Mouse (Mus musculus) intestine, embryonic 15.5 days (tissue): ENCODE data around the gene Peli2. TPM values are rescaled to one million over a fixed set of nuclear protein-coding genes. Genes with fewer than 3 reads are reported as not detected.

Source experiments
- ATAC-seq: fragments of 200-750 bp; cut with Nextera tagmentation; 2 replicates; pipeline ENCODE4 v1.8.0; 2017; ENCODE audit warnings: moderate TSS enrichment, moderate library complexity
- H3K27ac ChIP-seq: fragments of 300-500 bp; sonication (generic); 2 replicates; pipeline ENCODE4 v1.5.1; 2015; ENCODE audit warnings: mild to moderate bottlenecking, inconsistent platforms
- H3K27me3 ChIP-seq: fragments of 300-500 bp; sonication (generic); replicated peaks from 2 replicates; pipeline ENCODE4 v1.6.1; 2015; ENCODE audit warnings: inconsistent platforms
- H3K36me3 ChIP-seq: fragments of 300-500 bp; sonication (generic); 2 replicates; pipeline ENCODE4 v1.6.1; 2015; ENCODE audit warnings: inconsistent platforms
- H3K4me1 ChIP-seq: fragments of 300-500 bp; sonication (generic); replicated peaks from 2 replicates; pipeline ENCODE4 v1.6.1; 2015; ENCODE audit warnings: inconsistent platforms
- H3K4me2 ChIP-seq: fragments of 300-500 bp; sonication (generic); replicated peaks from 2 replicates; pipeline ENCODE4 v1.6.1; 2015; ENCODE audit warnings: mild to moderate bottlenecking, inconsistent platforms
- H3K4me3 ChIP-seq: fragments of 300-500 bp; sonication (generic); replicated peaks from 2 replicates; pipeline ENCODE4 v1.5.1; 2015; ENCODE audit warnings: inconsistent platforms
- H3K9ac ChIP-seq: fragments of 300-500 bp; sonication (generic); 2 replicates; pipeline ENCODE4 v1.6.1; 2015; ENCODE audit warnings: inconsistent platforms
- H3K9me3 ChIP-seq: fragments of 300-500 bp; sonication (generic); 2 replicates; pipeline ENCODE4 v1.6.1; 2016; ENCODE audit warnings: inconsistent platforms
- WGBS: fragments of 180-500 bp; shearing (Covaris S2); methylation state at CpG from one replicate; pipeline ENCODE4 v1.1.7; 2015; 5-methylcytosine and 5-hydroxymethylcytosine counted together
- polyA plus RNA-seq: library from polyadenylated mRNA; unstranded; fragments of >200 nt; fragmentation: Nextera tagmentation; extraction: Ambion mirVana; gene quantifications from 2 replicates; pipeline ENCODE4 v1.2.1, GENCODE M21; 2015

Gene Peli2
- polyA plus RNA-seq, 1 experiment from 2014 or later = 5.3 TPM

- no peak overlapping the region for H3K27ac ChIP-seq
- H3K27me3 ChIP-seq = no peaks in the 10 kb centered on the region
- no peak overlapping the region for H3K9ac ChIP-seq
- no peak for ATAC-seq
- H3K4me2 ChIP-seq = no peak overlapping the region
- no peaks in the 10 kb centered on the region for H3K36me3 ChIP-seq
- H3K9me3 ChIP-seq = no peaks in the 10 kb centered on the region
- 0 out of 2 replicates have a peak, but pooled peaks cover 2% of the 10 kb centered on the region for H3K4me1 ChIP-seq
- no peak overlapping the region for H3K4me3 ChIP-seq
- 64% methylated on average over 4 of the region's 4 CpGs for WGBS
These were observed 22.5 kb downstream of the Peli2 start for GRCm38 (mm10) chr14:48143141-48143540.

- ATAC-seq = no peak
- H3K36me3 ChIP-seq = no peaks in the 10 kb centered on the region
- WGBS = 61% methylated on average over 17 of the region's 17 CpGs
- H3K9ac ChIP-seq = no peak overlapping the region
- H3K9me3 ChIP-seq = no peaks in the 10 kb centered on the region
- no peaks in the 10 kb centered on the region for H3K27me3 ChIP-seq
- H3K4me3 ChIP-seq = no peak overlapping the region
- H3K4me2 ChIP-seq = no peak overlapping the region
- H3K4me1 ChIP-seq = no peaks in the 10 kb centered on the region
- H3K27ac ChIP-seq = no peak overlapping the region
These were observed 23.7 kb downstream of the Peli2 start for GRCm38 (mm10) chr14:48144330-48144729.

GRCm38 (mm10) chr14:48147688-48148087 is 27.1 kb downstream of the Peli2 start:
- Histone ChIP-seq H3K27me3 (no peaks in the 10 kb centered on the region), H3K36me3 (no peaks in the 10 kb centered on the region), H3K4me1 (0 out of 2 replicates have a peak, but pooled peaks cover 2% of the 10 kb centered on the region), H3K9ac (no peak overlapping the region), H3K4me3 (no peak overlapping the region), H3K9me3 (no peaks in the 10 kb centered on the region), H3K4me2 (no peak overlapping the region), H3K27ac (no peak overlapping the region)
- no peak for ATAC-seq
- WGBS = 85% methylated on average over 6 of the region's 6 CpGs

GRCm38 (mm10) chr14:48148615-48149014 is 28.0 kb downstream of the Peli2 start:
- no peaks in the 10 kb centered on the region for H3K27me3 ChIP-seq

GRCm38 (mm10) chr14:48149351-48149750 is 28.7 kb downstream of the Peli2 start:
- Histone ChIP-seq H3K4me3 (no peak overlapping the region), H3K36me3 (no peaks in the 10 kb centered on the region), H3K9me3 (no peaks in the 10 kb centered on the region), H3K4me1 (0 out of 2 replicates have a peak, but pooled peaks cover 2% of the 10 kb centered on the region), H3K27me3 (no peaks in the 10 kb centered on the region), H3K27ac (no peak overlapping the region), H3K4me2 (no peak overlapping the region), H3K9ac (no peak overlapping the region)
- WGBS = 90% methylated on average over 9 of the region's 9 CpGs
- ATAC-seq = no peak

More at GRCm38 (mm10) chr14:48148615-48149014, 28.0 kb downstream of the Peli2 start:
- WGBS = 84% methylated on average over 6 of the region's 6 CpGs
- Histone ChIP-seq H3K36me3 (no peaks in the 10 kb centered on the region), H3K27ac (no peak overlapping the region), H3K9ac (no peak overlapping the region), H3K4me3 (no peak overlapping the region), H3K9me3 (no peaks in the 10 kb centered on the region), H3K4me2 (no peak overlapping the region), H3K4me1 (0 out of 2 replicates have a peak, but pooled peaks cover 2% of the 10 kb centered on the region)
- ATAC-seq = no peak

- H3K4me3 ChIP-seq = no peak overlapping the region
- H3K36me3 ChIP-seq = no peaks in the 10 kb centered on the region
- no peaks in the 10 kb centered on the region for H3K9me3 ChIP-seq
- no peak overlapping the region for H3K4me2 ChIP-seq
- ATAC-seq = no peak
- no peak overlapping the region for H3K9ac ChIP-seq
- no peaks in the 10 kb centered on the region for H3K27me3 ChIP-seq
- no peak overlapping the region for H3K27ac ChIP-seq
- 81% methylated on average over 1 of the region's 1 CpGs for WGBS
- H3K4me1 ChIP-seq = 0 out of 2 replicates have a peak, but pooled peaks cover 2% of the 10 kb centered on the region
These were observed 30.3 kb downstream of the Peli2 start for GRCm38 (mm10) chr14:48150903-48151302.

GRCm38 (mm10) chr14:48151554-48151953 is 30.9 kb downstream of the Peli2 start:
- 76% methylated on average over 2 of the region's 2 CpGs for WGBS
- no peak overlapping the region for H3K4me3 ChIP-seq
- ATAC-seq = no peak
- H3K27me3 ChIP-seq = no peaks in the 10 kb centered on the region
- 0 out of 2 replicates have a peak, but pooled peaks cover 2% of the 10 kb centered on the region for H3K4me1 ChIP-seq
- H3K27ac ChIP-seq = no peak overlapping the region
- H3K9me3 ChIP-seq = no peaks in the 10 kb centered on the region
- H3K36me3 ChIP-seq = no peaks in the 10 kb centered on the region
- H3K4me2 ChIP-seq = no peak overlapping the region
- H3K9ac ChIP-seq = no peak overlapping the region

GRCm38 (mm10) chr14:48153064-48153463 is 32.4 kb downstream of the Peli2 start:
- H3K4me1 ChIP-seq = 0 out of 2 replicates have a peak, but pooled peaks cover 2% of the 10 kb centered on the region
- WGBS = 60% methylated on average over 2 of the region's 2 CpGs
- H3K9me3 ChIP-seq = no peaks in the 10 kb centered on the region
- no peak overlapping the region for H3K4me3 ChIP-seq
- no peak overlapping the region for H3K4me2 ChIP-seq
- no peak for ATAC-seq
- H3K36me3 ChIP-seq = no peaks in the 10 kb centered on the region
- no peak overlapping the region for H3K27ac ChIP-seq
- no peaks in the 10 kb centered on the region for H3K27me3 ChIP-seq
- H3K9ac ChIP-seq = no peak overlapping the region

- no peak overlapping the region for H3K27ac ChIP-seq
- no peaks in the 10 kb centered on the region for H3K27me3 ChIP-seq
- 86% methylated on average over 5 of the region's 5 CpGs for WGBS
- no peak for ATAC-seq
- no peak overlapping the region for H3K9ac ChIP-seq
- no peak overlapping the region for H3K4me3 ChIP-seq
- H3K9me3 ChIP-seq = no peaks in the 10 kb centered on the region
- 0 out of 2 replicates have a peak, but pooled peaks cover 2% of the 10 kb centered on the region for H3K4me1 ChIP-seq
- H3K36me3 ChIP-seq = no peaks in the 10 kb centered on the region
- H3K4me2 ChIP-seq = no peak overlapping the region
These were observed 33.4 kb downstream of the Peli2 start for GRCm38 (mm10) chr14:48153865-48154511.

- H3K4me2 ChIP-seq = no peak overlapping the region
- no peak for ATAC-seq
- H3K4me3 ChIP-seq = no peak overlapping the region
- H3K36me3 ChIP-seq = no peaks in the 10 kb centered on the region
- WGBS = 82% methylated on average over 8 of the region's 8 CpGs
- no peaks in the 10 kb centered on the region for H3K9me3 ChIP-seq
- H3K9ac ChIP-seq = no peak overlapping the region
- H3K27me3 ChIP-seq = no peaks in the 10 kb centered on the region
- 0 out of 2 replicates have a peak, but pooled peaks cover 2% of the 10 kb centered on the region for H3K4me1 ChIP-seq
- no peak overlapping the region for H3K27ac ChIP-seq
These were observed 34.0 kb downstream of the Peli2 start for GRCm38 (mm10) chr14:48154641-48155040.

- Histone ChIP-seq H3K4me2 (no peak overlapping the region), H3K9ac (no peak overlapping the region), H3K27me3 (no peaks in the 10 kb centered on the region), H3K4me3 (no peak overlapping the region), H3K36me3 (no peaks in the 10 kb centered on the region), H3K4me1 (0 out of 2 replicates have a peak, but pooled peaks cover 2% of the 10 kb centered on the region), H3K9me3 (no peaks in the 10 kb centered on the region), H3K27ac (no peak overlapping the region)
- no peak for ATAC-seq
- WGBS = 30% methylated on average over 13 of the region's 13 CpGs
These were observed 34.5 kb downstream of the Peli2 start for GRCm38 (mm10) chr14:48155153-48155552.

GRCm38 (mm10) chr14:48157085-48157484 is 36.5 kb downstream of the Peli2 start:
- no peaks in the 10 kb centered on the region for H3K4me1 ChIP-seq
- no peak for ATAC-seq
- H3K36me3 ChIP-seq = no peaks in the 10 kb centered on the region
- H3K4me3 ChIP-seq = no peak overlapping the region
- H3K27me3 ChIP-seq = no peaks in the 10 kb centered on the region
- no peak overlapping the region for H3K9ac ChIP-seq
- WGBS = 87% methylated on average over 3 of the region's 3 CpGs
- no peak overlapping the region for H3K4me2 ChIP-seq
- H3K27ac ChIP-seq = no peak overlapping the region
- no peaks in the 10 kb centered on the region for H3K9me3 ChIP-seq

- Histone ChIP-seq H3K9me3 (no peaks in the 10 kb centered on the region), H3K36me3 (no peaks in the 10 kb centered on the region), H3K27ac (no peak overlapping the region), H3K4me3 (no peak overlapping the region), H3K4me1 (no peaks in the 10 kb centered on the region), H3K27me3 (no peaks in the 10 kb centered on the region), H3K4me2 (no peak overlapping the region), H3K9ac (no peak overlapping the region)
- ATAC-seq = no peak
- 80% methylated on average over 8 of the region's 8 CpGs for WGBS
These were observed 37.2 kb downstream of the Peli2 start for GRCm38 (mm10) chr14:48157835-48158234.
